Mouse (Mus musculus) adrenal gland, adult 8-10 months (tissue): ENCODE results near the gene Zdhhc12. TPM values are rescaled to one million over a fixed set of nuclear protein-coding genes. Genes with fewer than 3 reads are reported as not detected.

Source experiments
- DNase-seq: peaks from one replicate; pipeline ENCODE4 v3.0.0; 2022
- total RNA-seq, 4 experiments: library from RNA; stranded (reverse); gene quantifications; 2 replicates each; pipeline ENCODE4 v1.2.4; 2022

The Zdhhc12 gene
- total RNA-seq, 4 experiments from 2014 or later = 16.4 to 23.9 (median 17.6) TPM

DNA sequence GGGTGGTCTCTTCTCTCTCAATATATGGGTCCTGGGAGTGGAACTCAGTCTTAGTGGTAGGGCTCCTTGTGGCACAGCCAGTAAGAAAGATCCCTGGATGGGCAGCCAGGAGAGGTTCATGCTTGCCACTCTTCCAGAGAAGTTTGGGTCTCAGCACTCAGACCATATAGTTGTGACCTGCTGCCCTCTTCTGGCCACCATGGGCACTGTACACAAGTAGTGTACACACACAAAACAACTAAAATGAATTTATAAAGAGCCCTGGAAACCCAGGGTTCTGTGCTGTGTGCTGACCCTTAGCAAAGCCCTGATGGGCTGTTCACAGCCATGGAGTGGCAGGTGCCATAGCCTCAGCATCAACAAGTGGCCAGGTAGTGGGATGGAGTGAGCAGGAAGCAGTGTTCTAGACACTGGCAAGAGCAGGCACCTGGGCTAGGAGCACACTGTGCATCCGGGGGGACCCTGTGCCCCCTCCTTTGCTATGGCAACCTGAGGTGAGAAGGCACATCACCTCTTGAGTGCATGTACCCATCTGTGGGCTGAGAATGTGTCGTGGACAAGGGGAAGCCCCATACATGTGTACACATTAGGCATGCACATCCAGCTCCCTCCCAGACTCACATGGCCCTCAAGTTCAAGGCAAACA, 2.6 kb upstream of the Zdhhc12 start:
- DNase-seq = no peak

DNA sequence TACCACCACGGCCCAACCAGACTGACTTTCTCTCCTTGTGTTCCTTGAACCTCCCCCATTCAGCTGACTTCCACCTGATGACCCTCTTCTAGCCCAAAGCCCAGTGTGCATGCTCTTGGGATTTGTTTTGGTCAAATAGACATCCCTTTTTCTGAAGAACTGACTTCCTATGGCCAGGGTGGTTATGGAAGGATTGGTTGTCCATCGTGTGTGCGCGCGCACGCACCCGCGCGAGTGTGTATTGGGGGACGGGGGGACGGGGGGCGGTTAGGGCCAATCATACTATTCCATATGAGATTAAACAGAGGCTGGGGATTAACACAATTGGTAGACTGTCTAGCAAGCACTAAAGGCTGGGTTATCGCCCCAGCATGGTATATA, 750 bp upstream of the Zdhhc12 start:
- no peak for DNase-seq

DNA sequence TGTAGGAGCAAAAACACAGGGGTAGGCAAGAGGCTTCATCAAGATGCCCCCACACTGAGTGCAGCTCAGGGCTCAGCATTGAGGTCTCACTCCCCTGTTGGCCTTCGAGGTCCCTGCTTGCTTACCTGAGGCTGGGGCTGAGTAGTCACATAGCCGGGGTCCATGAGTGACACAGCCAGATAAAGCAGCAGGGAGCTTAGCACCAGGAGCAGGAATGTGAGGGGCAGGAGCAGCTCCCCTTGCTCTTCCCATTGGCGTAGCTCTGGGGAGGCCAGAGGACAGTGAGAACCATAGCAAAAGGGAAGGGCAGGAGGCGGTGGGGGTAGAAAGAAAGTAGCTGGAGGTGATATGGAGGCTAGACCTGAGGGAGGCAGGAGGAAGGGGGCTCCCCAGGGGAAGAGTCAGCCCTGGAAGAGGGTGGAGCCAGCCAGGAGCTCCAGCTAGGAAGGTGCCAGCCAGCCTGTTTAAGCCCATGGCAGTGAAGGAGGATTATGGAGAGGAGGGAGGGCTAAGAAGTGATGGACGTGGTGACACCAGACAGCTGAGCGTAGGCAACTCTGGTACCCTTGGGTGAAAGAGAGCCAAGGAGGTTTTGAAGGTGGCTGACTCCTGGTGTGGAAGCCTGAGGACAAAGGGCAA, 1.0 kb downstream of the Zdhhc12 start:
- DNase-seq = no peak

DNA sequence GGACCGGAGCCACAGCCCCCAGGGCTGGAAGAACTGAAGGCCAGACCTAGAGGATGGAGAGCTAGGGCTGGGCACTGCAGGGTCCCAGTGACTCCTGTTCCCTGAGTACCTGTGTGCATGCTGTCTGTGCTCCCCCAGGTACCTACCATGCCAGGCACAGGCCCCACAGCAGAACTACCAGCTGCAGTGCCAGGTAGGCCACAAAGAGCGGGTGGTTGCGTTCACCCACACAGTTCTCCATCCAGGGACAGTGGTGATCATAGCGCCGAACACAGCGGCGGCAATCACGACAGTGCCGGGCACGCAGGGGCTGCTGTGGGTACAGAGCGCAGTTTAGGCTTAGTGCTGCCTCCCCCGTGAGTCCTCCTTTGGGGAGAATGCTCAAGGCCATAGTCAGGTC, 1.9 kb downstream of the Zdhhc12 start:
- DNase-seq = no peak

DNA sequence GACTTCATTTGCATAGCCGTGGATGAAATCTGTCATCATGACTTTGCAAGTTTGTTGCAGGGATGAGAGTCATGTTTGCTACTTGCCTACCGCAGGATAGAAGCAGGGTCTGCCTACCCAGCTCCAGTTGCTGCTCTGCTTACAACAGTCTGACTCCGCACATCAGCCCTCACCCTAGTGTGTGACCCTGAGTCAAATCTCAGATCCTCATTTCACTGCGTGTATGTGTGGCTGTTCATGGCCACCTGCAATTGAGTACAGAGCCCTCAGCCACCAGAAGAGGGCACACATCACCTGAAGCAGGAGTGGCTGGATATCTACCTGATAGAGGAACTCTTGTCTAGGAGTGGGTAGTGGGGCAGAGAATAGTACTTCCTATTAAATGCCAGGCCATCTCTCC, 6.1 kb downstream of the Zdhhc12 start:
- DNase-seq = no peak

DNA sequence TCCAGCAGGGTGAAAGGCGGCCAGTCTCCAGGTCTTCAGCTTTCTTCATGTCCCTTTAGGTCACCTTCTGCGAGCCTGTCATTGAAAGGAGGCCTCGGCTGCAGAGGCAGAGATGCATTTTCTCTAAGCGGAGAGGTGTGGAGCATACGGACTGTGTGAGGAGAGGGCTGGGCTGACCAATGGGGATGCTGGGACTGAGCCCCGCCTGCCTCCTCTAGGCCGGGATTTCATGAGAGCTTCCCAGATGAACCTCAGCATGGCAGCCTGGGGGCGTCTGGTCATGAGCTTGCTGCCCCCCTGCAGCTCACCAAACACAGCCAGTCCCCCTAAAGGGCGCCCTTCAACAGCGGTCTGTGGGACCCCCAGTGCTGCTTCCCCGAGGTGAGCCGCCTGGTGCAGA, 8.8 kb downstream of the Zdhhc12 start:
- DNase-seq = no peak

DNA sequence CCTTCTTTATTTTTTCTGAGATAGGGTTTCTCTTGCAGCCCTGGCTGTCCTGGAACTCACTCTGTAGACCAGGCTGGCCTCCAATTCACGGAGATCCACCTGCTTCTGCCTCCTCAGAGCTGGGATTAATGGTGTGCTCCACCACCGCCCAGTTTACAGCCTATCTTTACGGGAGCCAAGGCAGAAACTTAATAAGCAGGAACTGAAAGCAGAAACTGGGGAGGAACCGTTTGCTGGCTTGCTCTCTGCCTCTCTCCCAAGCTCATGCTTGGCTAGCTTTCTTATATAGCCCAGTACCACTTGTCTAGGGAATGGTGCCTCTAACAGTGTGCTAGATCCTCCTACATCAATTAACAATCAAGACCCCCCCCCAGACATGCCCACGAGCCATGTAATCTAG, 9.3 kb downstream of the Zdhhc12 start:
- DNase-seq = no peak

DNA sequence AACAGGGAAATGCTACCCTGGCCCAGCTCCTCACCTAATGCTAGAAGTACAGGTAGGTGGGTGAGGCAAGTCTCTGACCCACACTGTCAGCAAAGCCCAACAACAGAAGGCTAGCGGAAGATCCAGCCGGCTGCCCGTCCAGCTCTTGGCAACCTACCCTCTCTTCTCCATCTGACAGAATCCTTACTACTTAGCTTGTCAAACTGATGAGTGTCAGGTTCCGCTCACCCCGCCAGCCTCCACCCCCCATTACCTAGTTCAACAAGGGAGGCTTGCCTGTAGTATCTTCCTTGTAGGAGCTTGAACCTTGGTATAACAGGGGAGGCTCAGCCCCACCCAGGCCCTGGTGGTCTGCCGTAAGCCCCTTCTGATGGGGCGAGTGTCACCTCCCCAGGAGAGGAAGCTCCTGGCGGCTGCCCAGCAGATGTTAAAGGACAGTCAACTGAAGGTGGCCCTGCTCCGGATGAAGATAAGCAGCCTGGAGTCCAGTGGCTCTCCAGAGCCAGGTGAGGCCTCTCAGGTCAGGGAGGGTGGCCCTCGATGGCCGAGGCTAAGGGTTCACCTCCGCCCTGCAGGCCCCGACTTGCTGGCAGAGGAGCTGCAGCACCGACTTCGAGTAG, 13.2 kb downstream of the Zdhhc12 start:
- DNase-seq = no peak

DNA sequence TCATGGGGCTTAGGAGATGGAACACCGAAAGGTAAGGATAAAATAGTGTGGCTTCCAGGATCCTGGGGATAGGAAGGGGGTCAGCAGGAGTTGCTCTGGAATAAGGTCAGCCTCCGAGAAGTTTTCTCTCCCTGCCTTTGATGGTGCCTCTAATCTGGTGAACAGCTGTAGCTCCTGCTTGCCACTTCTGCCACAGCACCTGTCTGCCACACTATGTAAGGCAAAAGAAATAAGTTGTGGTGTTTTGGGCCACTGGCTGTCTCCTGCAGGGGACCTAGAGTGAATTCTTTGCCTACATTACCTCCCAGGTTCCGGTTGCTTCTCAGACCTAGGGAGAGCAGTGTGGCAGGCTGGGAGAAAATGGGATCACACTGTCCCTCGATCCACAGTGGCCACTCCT, 14.7 kb downstream of the Zdhhc12 start:
- no peak for DNase-seq

DNA sequence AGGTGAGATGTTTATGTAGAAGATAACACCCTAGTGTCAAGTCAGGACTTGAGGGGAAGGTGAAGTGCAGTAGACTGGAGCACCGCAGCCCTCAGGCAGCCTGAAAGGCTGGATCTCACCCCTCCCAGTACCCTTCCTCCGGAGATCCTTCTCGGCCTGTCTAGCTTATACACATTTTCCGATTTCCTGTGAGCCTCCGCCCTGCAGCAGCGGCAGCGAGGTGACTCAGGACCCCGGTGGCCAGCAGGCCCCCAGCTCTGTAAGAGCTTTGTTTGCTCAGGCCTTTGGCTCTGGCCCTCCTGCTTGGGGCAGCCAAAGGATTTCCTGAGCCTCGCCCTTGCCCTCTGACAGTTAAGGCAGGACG, 15.1 kb downstream of the Zdhhc12 start:
- DNase-seq = no peak

DNA sequence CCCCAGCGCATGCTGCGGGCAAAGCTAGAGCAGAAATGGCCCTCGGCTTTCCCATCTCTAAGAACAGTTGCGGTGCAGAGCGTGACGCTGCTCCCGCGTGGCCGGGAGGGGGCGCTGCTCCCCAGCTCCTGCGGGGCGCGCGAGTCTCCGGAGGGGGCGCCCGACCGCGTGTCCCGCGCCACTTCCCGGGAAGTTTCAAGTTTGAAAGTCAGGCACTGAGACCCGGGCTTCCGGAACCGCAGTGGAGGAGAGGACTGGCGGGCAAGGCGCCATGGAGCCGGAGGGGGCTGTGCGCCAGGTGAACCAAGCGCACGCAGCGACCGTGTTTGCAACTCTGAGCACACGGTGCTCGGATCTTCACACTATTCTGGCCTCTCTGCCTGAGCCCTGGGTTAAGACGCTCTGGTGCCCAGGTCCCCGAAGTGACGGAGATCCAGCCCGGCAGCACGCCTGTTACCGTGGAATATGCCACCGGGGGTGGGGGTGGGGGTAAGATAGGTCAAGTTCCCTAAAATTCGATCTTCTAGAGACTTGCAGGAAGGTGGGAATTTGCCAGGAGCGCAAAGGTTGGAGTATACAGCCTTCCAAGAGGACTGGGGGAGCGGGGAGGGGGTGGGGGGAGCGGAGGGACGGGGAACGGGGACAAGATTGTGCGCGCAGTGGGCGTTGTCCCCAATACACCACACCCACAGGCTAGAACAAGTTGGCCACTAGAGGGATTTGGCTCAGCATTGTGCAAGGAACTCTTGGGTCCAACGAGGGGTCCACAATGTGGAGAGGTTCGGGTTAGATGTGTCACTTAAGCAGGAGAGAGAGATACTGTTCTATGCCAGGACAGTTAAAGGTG, 15.7 kb downstream of the Zdhhc12 start, which contains the start of gene Pkn3:
Gene Pkn3 (plus strand): TSS at position 183 of the 847 bp plus-strand sequence.
- peak; percentile 83 for DNase-seq

DNA sequence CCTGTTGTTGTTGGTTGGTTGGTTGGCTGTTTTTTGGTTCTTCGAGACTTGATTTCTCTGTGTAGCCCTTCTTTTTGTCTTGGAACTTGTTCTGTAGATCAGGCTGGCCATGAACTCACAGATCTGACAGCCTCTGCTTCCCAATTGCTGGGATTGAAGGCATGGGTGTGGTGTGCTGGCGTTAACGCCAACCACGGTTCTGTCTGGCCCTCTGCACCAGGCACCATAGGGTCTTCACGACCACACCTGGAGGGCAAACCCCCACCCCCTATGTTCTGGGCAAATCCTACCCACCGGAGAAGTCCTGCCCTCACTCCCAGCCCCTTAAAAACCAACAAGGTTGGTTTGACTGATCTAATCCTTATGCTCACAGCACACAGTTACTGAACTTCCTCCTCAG, 16.5 kb downstream of the Zdhhc12 start:
- no peak for DNase-seq

DNA sequence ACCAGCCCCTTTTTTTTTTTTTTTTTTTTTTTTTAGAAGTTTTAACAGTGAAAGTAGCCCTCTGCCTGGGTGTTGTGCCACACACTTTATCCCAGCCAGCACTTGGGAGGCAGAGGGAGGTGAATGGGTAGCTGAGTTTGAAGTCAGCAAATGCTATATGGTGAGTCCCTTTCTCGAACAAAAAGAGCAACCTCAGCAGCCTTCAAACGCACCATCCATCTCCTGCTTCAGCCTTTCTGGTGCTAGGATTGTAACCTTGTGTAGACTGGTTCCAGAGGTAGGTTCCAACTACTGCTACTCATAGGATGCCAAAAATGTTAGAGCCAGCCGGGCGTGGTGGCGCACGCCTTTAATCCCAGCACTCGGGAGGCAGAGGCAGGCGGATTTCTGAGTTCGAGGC, 17.0 kb downstream of the Zdhhc12 start:
- DNase-seq = no peak

DNA sequence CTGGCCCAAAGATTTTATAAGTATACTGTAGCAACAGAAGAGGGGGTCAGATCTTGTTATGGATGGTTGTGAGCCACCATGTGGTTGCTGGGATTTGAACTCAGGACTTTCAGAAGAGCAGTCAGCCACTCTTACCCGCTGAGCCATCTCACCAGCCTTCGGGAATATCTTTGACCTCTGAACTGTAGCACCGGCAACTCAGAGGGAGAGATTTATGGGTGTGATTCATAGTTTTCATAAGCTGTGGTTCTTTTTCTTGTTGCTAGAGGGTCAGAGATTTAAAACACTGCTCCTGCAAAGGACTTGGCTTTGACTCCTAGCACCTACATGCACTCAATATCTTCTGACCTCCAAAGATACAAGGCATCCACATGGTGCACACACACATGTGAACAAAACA, 17.8 kb downstream of the Zdhhc12 start:
- no peak for DNase-seq

DNA sequence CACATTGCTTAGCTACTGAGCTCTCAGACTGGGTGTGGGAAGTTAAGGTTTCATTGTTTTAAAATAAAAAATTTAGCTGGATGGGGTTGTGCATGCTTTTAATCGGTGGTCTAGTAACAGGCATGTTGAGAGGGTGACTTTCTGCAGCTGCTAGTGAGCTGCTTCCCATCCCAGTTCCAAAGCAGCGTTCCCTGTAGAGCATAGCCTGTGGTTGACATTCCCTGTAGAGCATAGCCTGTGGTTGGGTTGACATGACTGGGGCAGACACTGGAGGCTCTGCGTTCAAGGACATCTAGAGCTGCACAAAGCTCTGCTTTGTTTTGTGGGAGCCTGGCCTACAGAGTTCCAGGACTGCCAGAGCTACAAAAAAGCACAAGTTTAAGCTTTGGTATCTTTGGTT, 20.2 kb downstream of the Zdhhc12 start:
- no peak for DNase-seq

DNA sequence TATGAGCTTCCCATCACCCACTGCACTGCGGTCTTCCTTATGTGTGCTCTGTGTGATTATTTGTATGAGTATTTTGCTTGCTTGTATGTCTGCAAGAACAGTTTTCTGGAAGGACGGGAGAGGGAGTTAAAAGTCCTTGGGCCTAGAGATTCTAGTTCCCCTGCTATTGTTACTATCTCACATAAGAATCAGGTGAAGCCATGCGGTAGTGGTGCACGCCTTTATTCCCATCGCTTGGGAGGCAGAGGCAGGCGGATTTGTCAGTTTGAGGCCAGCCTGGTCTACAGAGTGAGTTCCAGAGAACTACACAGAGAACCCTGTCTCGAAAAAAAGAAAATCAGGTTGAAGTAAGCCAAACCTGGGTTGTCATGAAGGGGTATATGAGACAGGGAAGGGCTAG, 20.6 kb downstream of the Zdhhc12 start:
- no peak for DNase-seq

DNA sequence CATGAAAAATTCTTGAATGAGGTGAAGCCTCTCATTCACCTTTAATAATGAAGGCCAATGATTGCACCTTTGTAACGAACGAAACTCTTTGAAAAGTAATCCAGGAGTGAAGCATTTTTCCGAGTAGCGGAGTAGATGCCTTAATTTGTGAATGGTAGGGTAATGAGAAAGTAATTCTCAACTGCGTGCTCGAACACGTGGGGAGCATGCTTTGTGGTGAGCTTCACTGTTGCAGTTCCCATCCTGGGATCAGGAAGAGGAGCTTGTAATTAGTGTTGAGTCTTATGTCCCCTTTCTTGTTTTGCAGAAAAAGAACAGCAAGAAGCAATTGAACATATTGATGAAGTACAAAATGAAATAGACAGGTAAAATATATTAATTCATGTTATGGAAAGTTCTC, 25.5 kb downstream of the Zdhhc12 start:
- no peak for DNase-seq

DNA sequence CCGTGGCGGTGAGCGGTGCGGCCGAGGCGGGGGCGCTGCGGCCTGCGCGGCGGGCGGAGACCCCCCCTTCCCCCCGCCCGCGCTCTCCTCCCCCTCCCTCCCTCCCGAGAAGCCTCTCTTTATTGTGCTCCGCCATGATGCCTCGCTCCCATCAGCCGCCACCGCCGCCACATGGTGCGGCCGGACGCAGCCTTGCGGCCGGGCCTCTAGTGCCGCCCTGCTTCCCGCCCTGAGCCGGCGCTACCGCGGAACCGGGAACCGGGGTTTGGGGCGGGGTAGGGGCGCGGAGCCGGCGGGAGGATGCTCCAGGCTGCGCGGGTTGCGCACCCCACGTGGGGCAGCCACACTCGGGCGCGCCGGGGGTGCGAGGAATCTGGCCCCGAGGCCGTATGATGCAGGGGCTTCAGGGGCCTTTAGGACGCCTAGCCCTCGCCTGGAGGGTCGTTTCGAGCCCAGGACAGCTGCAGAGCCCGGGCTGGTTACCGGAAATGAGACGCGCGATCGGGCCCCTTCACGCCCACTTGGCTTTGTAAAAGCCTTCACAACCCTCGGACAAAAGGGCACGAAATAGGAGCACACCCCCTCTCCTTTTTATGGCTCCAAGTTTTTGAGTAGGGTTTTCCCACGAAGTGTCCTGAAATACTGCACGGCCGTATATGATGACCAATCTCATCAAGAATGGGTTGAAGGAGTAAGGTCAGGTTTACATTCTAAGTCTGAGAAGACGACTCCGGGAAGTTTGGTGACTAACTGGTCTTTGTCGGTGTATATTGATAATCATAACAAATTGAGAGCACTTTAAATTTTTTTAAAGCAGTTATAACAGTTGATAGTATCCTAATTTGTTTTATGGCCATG, 26.2 kb downstream of the Zdhhc12 start:
- DNase-seq = no peak

DNA sequence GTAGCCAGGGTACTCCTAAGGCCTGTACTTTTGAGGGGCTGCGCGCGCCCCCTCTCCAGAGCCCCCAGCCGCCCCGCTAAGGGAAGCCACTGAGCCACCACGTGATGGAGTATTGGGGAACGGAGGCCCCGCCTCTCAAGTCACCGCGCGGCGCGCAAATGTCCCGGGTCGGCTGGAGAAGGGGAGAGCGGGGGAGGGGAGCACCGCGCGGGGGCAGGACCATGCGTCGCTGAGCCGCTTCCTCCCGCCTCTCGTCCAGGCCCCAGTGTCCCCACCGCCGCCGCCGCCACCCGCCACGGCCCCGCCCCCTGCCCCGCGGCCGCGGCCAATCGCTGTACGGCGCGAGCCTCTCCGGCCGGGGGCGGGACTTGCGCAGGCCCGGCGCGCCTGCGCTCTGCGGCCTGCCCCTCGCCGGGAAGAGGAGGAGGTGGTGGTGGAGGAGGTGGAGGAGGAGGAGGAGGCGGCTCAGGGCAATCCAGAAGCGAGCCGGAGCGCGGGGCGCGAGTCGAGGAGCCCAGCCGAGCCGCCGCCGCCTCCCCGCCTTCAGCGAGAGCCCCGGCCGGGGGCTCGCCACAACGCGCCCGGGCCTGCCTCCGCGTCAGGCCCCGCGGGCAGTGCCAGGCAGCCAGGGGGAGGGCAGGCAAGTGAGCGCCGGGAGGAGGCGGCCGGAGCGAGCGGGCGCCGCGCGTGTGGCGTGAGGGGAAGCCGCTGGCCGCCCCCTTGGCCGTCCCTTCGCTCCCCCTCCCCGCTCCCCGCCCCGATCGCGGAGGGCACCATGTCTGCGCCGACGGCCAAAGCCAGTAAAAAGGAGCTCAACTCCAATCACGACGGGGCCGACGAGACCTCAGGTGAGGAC, 27.2 kb downstream of the Zdhhc12 start:
- DNase-seq = peak; percentile 96

DNA sequence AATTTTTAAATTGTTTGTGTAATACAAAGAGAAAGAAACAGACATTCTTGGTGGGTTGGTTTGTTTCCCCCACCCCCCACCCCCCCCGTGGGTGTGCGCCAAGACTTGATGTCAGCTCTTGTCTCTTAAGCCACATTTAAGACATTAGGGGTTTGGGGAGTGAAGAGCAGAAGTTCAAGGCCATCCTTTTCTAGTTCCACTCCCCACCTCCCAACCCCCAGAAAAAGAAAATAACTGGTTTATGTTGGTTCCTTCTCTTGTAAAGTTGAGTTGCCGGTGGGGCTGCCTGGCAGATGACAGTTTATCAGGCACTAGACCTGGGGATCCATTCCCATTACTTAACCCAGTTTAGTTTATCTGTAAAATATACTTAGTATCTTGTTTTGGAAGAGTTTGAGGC, 29.1 kb downstream of the Zdhhc12 start:
- DNase-seq = no peak

DNA sequence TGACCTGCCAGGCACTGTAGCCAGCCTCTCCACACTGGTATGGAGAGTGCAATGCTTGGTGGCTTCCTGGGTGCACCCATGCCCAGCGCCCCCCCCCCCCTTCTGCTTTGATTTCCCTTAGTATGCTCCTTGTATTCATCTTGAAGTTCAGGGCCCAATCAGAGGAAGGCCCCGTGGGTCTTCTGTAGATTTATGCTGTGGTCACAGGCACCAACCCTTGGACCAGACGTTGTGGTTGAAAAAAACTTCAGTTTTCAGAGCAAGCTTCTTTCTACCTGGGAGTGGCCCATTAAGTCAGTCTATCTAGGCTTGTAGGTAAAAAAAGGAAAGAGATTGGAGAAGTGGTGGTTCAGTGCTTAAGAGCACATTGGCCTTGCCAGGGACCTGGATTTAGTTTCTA, 29.7 kb downstream of the Zdhhc12 start:
- no peak for DNase-seq
